Mouse (Mus musculus): ENCODE measurements around the gene Smg5.

DNA sequence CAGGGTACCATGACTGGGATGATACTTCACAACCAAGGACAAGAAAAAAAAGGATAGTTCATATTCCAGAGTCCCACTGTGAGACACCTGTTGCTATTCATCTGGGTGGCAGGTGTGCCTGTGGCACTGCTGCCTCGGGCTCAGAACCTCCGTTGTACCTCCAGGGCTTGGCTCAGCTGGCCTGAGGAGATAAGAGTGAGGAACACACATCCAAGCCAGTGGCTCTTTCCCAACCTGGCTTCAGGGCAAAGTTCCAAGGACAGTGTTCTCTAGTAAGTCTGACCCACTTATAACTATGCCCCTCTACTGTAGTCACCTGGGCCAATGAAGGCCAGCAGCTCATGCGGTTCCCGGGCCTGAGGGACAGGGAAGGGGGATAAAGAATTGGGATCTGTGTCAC is 75.6 kb downstream of the Smg5 start:
- no peak for TF ChIP-seq CTCF (IDR thresholded peaks at IDR 0.05; ENCODE audit: low read depth)
- TF ChIP-seq EP300 (optimal IDR thresholded peaks at IDR 0.05) = no peak
